Mouse (Mus musculus): Measurements from ENCODE around the gene Nrsn2.
"Not testable (repeated sequence)": the region's sequence is repeated elsewhere in the genome, so short reads cannot be mapped to it uniquely, and the experiment has no call there.

Gene Nrsn2

GRCm38 (mm10) chr2:152368532-152369140 lies 7.8 kb downstream of the Nrsn2 start:
- peaks cover 10% of the 10 kb centered on the region for H3K27me3 ChIP-seq (ENCODE audit: insufficient read depth, low read length)
- TF ChIP-seq NANOG (IDR thresholded peaks at IDR 0.05; ENCODE audit: borderline replicate concordance, low read length) (no peak), CTCF (conservative IDR thresholded peaks at IDR 0.05; ENCODE audit: low read length) (peak; percentile 86), POU5F1 (IDR thresholded peaks at IDR 0.05; ENCODE audit: borderline replicate concordance, low read length) (no peak)
- H3K9me3 ChIP-seq (ENCODE audit: low read length): no peaks in the 10 kb centered on the region

DNA sequence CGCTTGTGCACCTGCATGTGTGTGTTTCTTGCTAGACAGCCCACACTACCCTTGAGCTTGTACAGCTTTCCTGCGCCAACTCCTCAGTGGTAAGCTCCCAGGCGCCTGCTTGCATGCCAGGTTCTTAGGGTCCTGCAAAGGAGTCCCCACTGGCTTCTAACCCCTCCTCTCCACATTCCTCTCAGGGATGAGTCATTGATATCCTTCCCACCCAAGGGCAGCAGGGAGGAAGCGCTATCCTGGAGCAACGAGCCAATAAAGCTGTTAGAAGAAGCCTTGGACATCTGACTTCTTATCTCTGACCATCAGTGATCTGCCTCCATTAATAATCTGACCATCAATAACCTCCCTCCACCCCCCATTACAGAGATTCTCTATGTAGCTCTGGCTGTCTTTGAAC lies 8.5 kb downstream of the Nrsn2 start:
- Histone ChIP-seq H3K27me3 (ENCODE audit: insufficient read depth, low read length) (peaks cover 10% of the 10 kb centered on the region), H3K4me1 (replicated peaks; ENCODE audit: low read depth, low read length) (peaks cover 64% of the 10 kb centered on the region), H3K4me3 (replicated peaks; ENCODE audit: low read length) (no peak overlapping the region), H3K9me3 (ENCODE audit: low read length) (no peaks in the 10 kb centered on the region), H3K36me3 (ENCODE audit: insufficient read depth, low read length) (no peaks in the 10 kb centered on the region)
- TF ChIP-seq NANOG (IDR thresholded peaks at IDR 0.05; ENCODE audit: borderline replicate concordance, low read length) (no peak), CTCF (conservative IDR thresholded peaks at IDR 0.05; ENCODE audit: low read length) (no peak), POU5F1 (IDR thresholded peaks at IDR 0.05; ENCODE audit: borderline replicate concordance, low read length) (no peak)

More at GRCm38 (mm10) chr2:152368532-152369140, 7.8 kb downstream of the Nrsn2 start:
- no peaks in the 10 kb centered on the region for H3K36me3 ChIP-seq (ENCODE audit: insufficient read depth, low read length)
- H3K4me3 ChIP-seq (replicated peaks; ENCODE audit: low read length): peak overlapping the region; percentile 72; the same call in 1 of the 2 replicates
- H3K4me1 ChIP-seq (replicated peaks; ENCODE audit: low read depth, low read length): peaks cover 60% of the 10 kb centered on the region

DNA sequence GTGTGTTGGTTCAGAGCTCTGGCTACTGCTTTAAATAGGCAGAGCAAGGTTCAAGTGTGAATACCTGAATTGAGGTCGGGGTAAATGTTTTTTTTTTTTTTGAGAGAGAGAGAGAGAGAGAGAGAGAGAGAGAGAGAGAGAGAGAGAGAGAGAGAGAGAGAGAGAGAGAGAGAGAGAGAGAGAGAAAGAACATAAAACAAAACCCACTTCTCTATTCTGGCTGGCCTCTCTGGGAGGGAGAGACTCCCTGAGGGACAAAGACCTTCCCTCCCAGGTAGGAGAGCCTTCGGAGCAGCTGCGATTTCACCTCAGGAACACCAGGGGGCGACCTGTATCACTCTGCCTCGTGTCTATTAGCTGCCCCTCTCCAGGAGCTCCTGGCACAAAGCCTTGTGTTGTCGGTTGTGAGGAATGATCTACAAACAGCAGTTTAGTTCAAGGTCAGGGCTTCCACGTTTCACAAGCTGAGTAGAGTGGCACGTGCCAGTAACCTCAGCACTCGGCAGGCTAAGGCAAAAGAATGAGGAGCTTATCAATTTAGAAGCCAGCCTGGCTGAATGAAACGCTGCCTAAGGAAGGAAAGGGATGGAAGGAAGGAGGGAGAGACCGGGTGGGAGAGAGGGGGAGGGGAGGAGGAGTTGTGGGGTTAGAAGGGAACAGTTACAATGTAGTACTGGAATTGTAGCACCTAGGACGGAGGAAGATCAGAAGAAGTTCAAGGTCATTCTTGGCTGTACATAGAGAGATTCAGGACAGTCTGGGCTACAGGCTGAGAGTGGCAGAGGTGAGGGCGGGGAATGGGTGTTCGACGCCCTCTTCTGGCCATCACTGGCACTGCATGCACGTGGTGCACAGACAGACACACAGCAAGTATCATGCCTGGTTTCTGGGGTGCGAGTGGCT lies 12.9 kb downstream of the Nrsn2 start:
- Histone ChIP-seq H3K27me3 (ENCODE audit: insufficient read depth, low read length) (no peaks in the 10 kb centered on the region), H3K4me1 (replicated peaks; ENCODE audit: low read depth, low read length) (peaks cover 73% of the 10 kb centered on the region), H3K36me3 (ENCODE audit: insufficient read depth, low read length) (no peaks in the 10 kb centered on the region), H3K4me3 (replicated peaks; ENCODE audit: low read length) (peak overlapping the region; percentile 59), H3K9me3 (ENCODE audit: low read length) (no peaks in the 10 kb centered on the region)
- TF ChIP-seq NANOG (IDR thresholded peaks at IDR 0.05; ENCODE audit: borderline replicate concordance, low read length) (no peak), CTCF (conservative IDR thresholded peaks at IDR 0.05; ENCODE audit: low read length) (peak; percentile 93), POU5F1 (IDR thresholded peaks at IDR 0.05; ENCODE audit: borderline replicate concordance, low read length) (no peak)

GRCm38 (mm10) chr2:152361193-152361592 lies 15.2 kb downstream of the Nrsn2 start:
- Histone ChIP-seq H3K27me3 (ENCODE audit: insufficient read depth, low read length) (no peaks in the 10 kb centered on the region), H3K4me3 (replicated peaks; ENCODE audit: low read length) (no peak overlapping the region), H3K4me1 (replicated peaks; ENCODE audit: low read depth, low read length) (peaks cover 68% of the 10 kb centered on the region), H3K9me3 (ENCODE audit: low read length) (no peaks in the 10 kb centered on the region), H3K36me3 (ENCODE audit: insufficient read depth, low read length) (peaks cover 4% of the 10 kb centered on the region; the same call in 1 of the 2 replicates)
- TF ChIP-seq NANOG (IDR thresholded peaks at IDR 0.05; ENCODE audit: borderline replicate concordance, low read length): no peak

DNA sequence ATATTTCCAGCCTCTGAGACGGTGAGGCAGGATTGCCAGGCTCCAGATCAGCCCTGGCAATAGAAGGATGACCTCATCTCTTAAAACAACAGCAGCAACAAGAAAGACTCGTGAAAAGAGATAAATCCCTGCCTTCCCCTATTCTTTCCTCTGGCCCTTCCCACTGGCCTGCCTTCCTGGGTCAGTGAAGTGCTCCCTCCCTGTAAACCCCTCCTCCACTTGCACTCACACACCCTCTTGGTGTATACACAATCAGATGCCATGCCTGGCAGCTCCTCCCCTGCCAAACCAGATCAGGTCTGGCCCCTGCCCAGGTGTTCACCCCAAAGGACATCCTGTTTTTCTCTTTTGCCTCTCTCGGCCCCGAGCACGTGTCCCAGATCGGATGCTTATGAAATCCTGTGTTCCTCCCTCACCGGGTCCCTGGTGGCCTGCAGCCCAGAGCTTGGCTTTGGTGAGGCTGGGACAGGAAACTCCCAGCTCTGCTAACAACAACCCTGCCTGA lies 16.1 kb downstream of the Nrsn2 start:
- H3K27me3 ChIP-seq (ENCODE audit: insufficient read depth, low read length): no peaks in the 10 kb centered on the region
- TF ChIP-seq CTCF (conservative IDR thresholded peaks at IDR 0.05; ENCODE audit: low read length): no peak
- TF ChIP-seq POU5F1 (IDR thresholded peaks at IDR 0.05; ENCODE audit: borderline replicate concordance, low read length): no peak
- no peak for TF ChIP-seq NANOG (IDR thresholded peaks at IDR 0.05; ENCODE audit: borderline replicate concordance, low read length)
- H3K4me3 ChIP-seq (replicated peaks; ENCODE audit: low read length): no peak overlapping the region
- H3K9me3 ChIP-seq (ENCODE audit: low read length): no peaks in the 10 kb centered on the region
- peaks cover 69% of the 10 kb centered on the region for H3K4me1 ChIP-seq (replicated peaks; ENCODE audit: low read depth, low read length)
- H3K36me3 ChIP-seq (ENCODE audit: insufficient read depth, low read length): peaks cover 4% of the 10 kb centered on the region; the same call in 1 of the 2 replicates

- no peak overlapping the region for H3K4me3 ChIP-seq (replicated peaks; ENCODE audit: low read length)
- H3K4me1 ChIP-seq (replicated peaks; ENCODE audit: low read depth, low read length): peaks cover 62% of the 10 kb centered on the region
- H3K36me3 ChIP-seq (ENCODE audit: insufficient read depth, low read length): peaks cover 10% of the 10 kb centered on the region; the same call in 1 of the 2 replicates
- no peaks in the 10 kb centered on the region for H3K9me3 ChIP-seq (ENCODE audit: low read length)
- H3K27me3 ChIP-seq (ENCODE audit: insufficient read depth, low read length): no peaks in the 10 kb centered on the region
- no peak for TF ChIP-seq POU5F1 (IDR thresholded peaks at IDR 0.05; ENCODE audit: borderline replicate concordance, low read length)
Observed at GRCm38 (mm10) chr2:152359616-152360015, 16.8 kb downstream of the Nrsn2 start.

DNA sequence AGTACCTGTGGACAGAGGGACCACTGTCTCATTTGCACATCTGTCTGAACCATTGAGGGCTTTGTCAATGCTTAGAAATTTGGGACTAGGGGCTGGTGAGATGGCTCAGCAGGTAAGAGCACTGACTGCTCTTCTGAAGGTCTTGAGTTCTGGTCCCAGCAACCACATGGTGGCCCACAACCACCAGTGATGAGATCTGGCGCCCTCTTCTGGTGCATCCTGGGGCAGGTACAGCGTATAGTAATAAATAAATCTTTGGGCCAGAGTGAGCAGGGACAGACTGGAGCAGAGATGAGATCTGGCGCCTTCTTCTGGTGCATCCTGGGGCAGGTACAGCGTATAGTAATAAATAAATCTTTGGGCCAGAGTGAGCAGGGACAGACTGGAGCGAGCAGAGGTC lies 17.5 kb downstream of the Nrsn2 start:
- H3K4me3 ChIP-seq (replicated peaks; ENCODE audit: low read length); H3K9me3 ChIP-seq (ENCODE audit: low read length); H3K27me3 ChIP-seq (ENCODE audit: insufficient read depth, low read length): not testable (repeated sequence)
- peaks cover 56% of the 10 kb centered on the region for H3K4me1 ChIP-seq (replicated peaks; ENCODE audit: low read depth, low read length)
- H3K36me3 ChIP-seq (ENCODE audit: insufficient read depth, low read length): peaks cover 10% of the 10 kb centered on the region; the same call in 1 of the 2 replicates
- peak; percentile 47 for TF ChIP-seq CTCF (conservative IDR thresholded peaks at IDR 0.05; ENCODE audit: low read length)

DNA sequence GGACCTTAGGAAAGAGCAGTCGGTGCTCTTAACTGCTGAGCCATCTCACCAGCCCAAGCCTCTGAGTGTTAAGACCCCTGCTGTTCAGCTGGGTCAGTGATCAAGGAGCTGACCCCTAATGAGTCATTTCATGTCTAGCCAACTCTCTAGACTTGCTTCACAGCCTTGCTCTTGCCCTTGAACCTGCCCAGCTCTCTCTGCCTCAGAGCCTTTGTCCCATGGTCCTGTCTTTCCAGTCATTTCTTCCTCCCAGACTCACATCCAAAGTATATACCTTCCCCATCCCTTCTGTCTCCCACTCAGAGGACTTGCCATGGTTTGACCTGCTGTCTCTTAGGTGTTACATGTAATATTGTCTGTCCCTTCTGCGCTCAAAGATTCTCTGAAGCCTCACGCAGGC lies 19.2 kb downstream of the Nrsn2 start:
- no peaks in the 10 kb centered on the region for H3K27me3 ChIP-seq (ENCODE audit: insufficient read depth, low read length)
- peaks cover 18% of the 10 kb centered on the region; the same call in 1 of the 2 replicates for H3K36me3 ChIP-seq (ENCODE audit: insufficient read depth, low read length)
- no peak for TF ChIP-seq CTCF (conservative IDR thresholded peaks at IDR 0.05; ENCODE audit: low read length)
- TF ChIP-seq POU5F1 (IDR thresholded peaks at IDR 0.05; ENCODE audit: borderline replicate concordance, low read length): no peak
- no peak for TF ChIP-seq NANOG (IDR thresholded peaks at IDR 0.05; ENCODE audit: borderline replicate concordance, low read length)
- no peak overlapping the region for H3K4me3 ChIP-seq (replicated peaks; ENCODE audit: low read length)
- peaks cover 47% of the 10 kb centered on the region for H3K4me1 ChIP-seq (replicated peaks; ENCODE audit: low read depth, low read length)
- H3K9me3 ChIP-seq (ENCODE audit: low read length): no peaks in the 10 kb centered on the region
